ENCODE assay signal across 12 mouse cellular contexts in genomic region chr1:86300731-86301130, GRCm38 (mm10). TPM values are rescaled to one million over a fixed set of nuclear protein-coding genes. Genes with fewer than 3 reads are reported as not detected.
DNase-seq lines count a peak whose midpoint lies in the region; ATAC-seq lines count a peak whose summit lies in the region.
"Had no signal": no experiment of that assay in that cellular context is flagged by ENCODE, and none has a peak within 500 bp of the region (broad histone marks: within the 10 kb centered on the region; RNA-seq: fewer than 3 reads in every experiment).

No protein-coding gene starts in this region.

- DNase-seq in gastrocnemius, postnatal 14 days, result peak; percentile 25
- DNase-seq in gastrocnemius, adult 18-20 months (ENCODE audit: low spot score), result no peak
- DNase-seq in thymus, postnatal 14 days, result peak; percentile 25
- no peak for DNase-seq in thymus, adult 18-20 months
- DNase-seq in thymus, postnatal 4 days, result peak; percentile 39
- no peak for DNase-seq in left cerebral cortex, adult 11 months (ENCODE audit: low spot score)
- DNase-seq in cerebellum, adult 11-12 months, result no peak
- DNase-seq: adrenal gland, adult 2 months; cerebellum, adult 18-20 months; lung, postnatal 10 days had no signal

- intact Hi-C loops in gastrocnemius, postnatal 14 days (cut with DNase I; ENCODE audit: low total_unique reads), result no loop called here

- ATAC-seq in megakaryocyte-erythroid progenitor cell, adult 5-6 weeks (replicated peaks; ENCODE audit: low FRiP score, low TSS enrichment, poor library complexity, severe bottlenecking), result 0 out of 2 replicates have a peak, but pooled peaks have one; percentile 16
- ATAC-seq: intestine, postnatal 0 days had no signal

RNA-seq across cellular contexts. Expression of gene B3gnt7, which starts 1.9 kb away (rescaled TPM):
- total RNA-seq in gastrocnemius, postnatal 14 days (2021), result under 1 TPM in 1 of 2 experiments, not detected in 1; 0.12 TPM
- not detected for total RNA-seq in gastrocnemius, adult 18-20 months (2021)
- 1.4 and 2.4 TPM in 2 replicates for total RNA-seq in megakaryocyte-erythroid progenitor cell, adult 5-6 weeks (2014; fragmentation: Nextera tagmentation)
- total RNA-seq in megakaryocyte-erythroid progenitor cell, adult 5-6 weeks (2017), result 4.0 TPM in 1 of 2 replicates, not detected in the other

RNA-seq across cellular contexts. Expression of gene Ncl, which starts 58.5 kb away (rescaled TPM):
- 100 to 1,000 TPM; 107 to 120 TPM for total RNA-seq in gastrocnemius, postnatal 14 days (2021)
- 100 to 1,000 TPM in 1 of 2 experiments, 10 to 100 TPM in 1; 99.3 to 113 TPM for total RNA-seq in gastrocnemius, adult 18-20 months (2021)
- 973 and 1,006 TPM in 2 replicates for total RNA-seq in megakaryocyte-erythroid progenitor cell, adult 5-6 weeks (2014; fragmentation: Nextera tagmentation)
- 1,472 and 1,577 TPM in 2 replicates for total RNA-seq in megakaryocyte-erythroid progenitor cell, adult 5-6 weeks (2017)

Comparison
In these comparisons a context has a peak if more than half of its experiments do, and no peak if none do; other contexts are left out.
1. DNase-seq: peak in gastrocnemius, postnatal 14 days (single experiment), thymus, postnatal 14 days (single experiment) and thymus, postnatal 4 days (single experiment); none in gastrocnemius, adult 18-20 months (single experiment), thymus, adult 18-20 months (0 of 2), left cerebral cortex, adult 11 months (single experiment) and cerebellum, adult 11-12 months (single experiment).
2. RNA of gene Ncl, which starts 58.5 kb away (total RNA-seq): 973 to 1,577 TPM in megakaryocyte-erythroid progenitor cell, adult 5-6 weeks; 107 to 120 TPM in gastrocnemius, postnatal 14 days and 99.3 to 113 TPM in gastrocnemius, adult 18-20 months; every median in the first group is over 4 times any median in the second.